Mouse (Mus musculus) hindbrain, embryonic 11.5 days (tissue): ENCODE results near the gene Hoxc6. TPM values are rescaled to one million over a fixed set of nuclear protein-coding genes. Genes with fewer than 3 reads are reported as not detected.

ENCODE experiments used
- ATAC-seq: fragments of 200-750 bp; cut with Nextera tagmentation; 2 replicates; pipeline ENCODE4 v1.8.0; 2017; ENCODE audit warnings: mild to moderate bottlenecking, moderate TSS enrichment, moderate library complexity; ENCODE audit not compliant: low FRiP score
- DNase-seq: peaks from one replicate; pipeline ENCODE4 v3.0.0-alpha.2; 2015; ENCODE audit warnings: low spot score
- H3K27ac ChIP-seq: fragments of 300-500 bp; sonication (generic); 2 replicates; pipeline ENCODE4 v1.5.1; 2014; ENCODE audit warnings: mild to moderate bottlenecking, low read depth, low read length
- H3K27me3 ChIP-seq: fragments of 300-500 bp; sonication (generic); 2 replicates; pipeline ENCODE4 v1.6.1; 2014; ENCODE audit warnings: mild to moderate bottlenecking, low read length, moderate library complexity, mixed read lengths; ENCODE audit not compliant: control insufficient read depth, insufficient read depth
- H3K36me3 ChIP-seq: fragments of 300-500 bp; sonication (generic); 2 replicates; pipeline ENCODE4 v1.6.1; 2014; ENCODE audit warnings: mild to moderate bottlenecking, low read length, moderate library complexity, mixed read lengths; ENCODE audit not compliant: control insufficient read depth, insufficient read depth
- H3K4me1 ChIP-seq: fragments of 300-500 bp; sonication (generic); replicated peaks from 2 replicates; pipeline ENCODE4 v1.6.1; 2014; ENCODE audit warnings: low read length, mixed read lengths; ENCODE audit not compliant: control insufficient read depth, insufficient read depth
- H3K4me2 ChIP-seq: fragments of 300-500 bp; sonication (generic); replicated peaks from 2 replicates; pipeline ENCODE4 v1.6.1; 2014; ENCODE audit warnings: mild to moderate bottlenecking, low read depth, low read length
- H3K4me3 ChIP-seq: fragments of 300-500 bp; sonication (generic); 2 replicates; pipeline ENCODE4 v1.5.1; 2014; ENCODE audit warnings: low read depth, low read length
- H3K9ac ChIP-seq: fragments of 300-500 bp; sonication (generic); 2 replicates; pipeline ENCODE4 v1.6.1; 2014; ENCODE audit warnings: low read depth, low read length
- H3K9me3 ChIP-seq: fragments of 300-500 bp; sonication (generic); 2 replicates; pipeline ENCODE4 v1.6.1; 2016; ENCODE audit warnings: low read length; ENCODE audit not compliant: control insufficient read depth
- WGBS: fragments of 180-500 bp; shearing (Covaris S2); extraction: QIAGEN DNeasy Blood & Tissue Kit; methylation state at CpG from one replicate; pipeline ENCODE4 v1.1.7; 2014; 5-methylcytosine and 5-hydroxymethylcytosine counted together
- polyA plus RNA-seq: library from polyadenylated mRNA; unstranded; fragments of >200 nt; fragmentation: Nextera tagmentation; extraction: Ambion mirVana; gene quantifications from 2 replicates; pipeline ENCODE4 v1.2.1, GENCODE M21; 2014

Gene Hoxc6
- polyA plus RNA-seq, 1 experiment from 2014 or later = 0.45 TPM

- Histone ChIP-seq H3K36me3 (no peaks in the 10 kb centered on the region), H3K27me3 (peaks cover 99% of the 10 kb centered on the region), H3K9me3 (no peaks in the 10 kb centered on the region), H3K4me3 (no peak overlapping the region), H3K4me1 (0 out of 2 replicates have a peak, but pooled peaks cover 3% of the 10 kb centered on the region), H3K4me2 (no peak overlapping the region), H3K9ac (no peak overlapping the region), H3K27ac (no peak overlapping the region)
- 2% methylated on average over 13 of the region's 13 CpGs for whole genome bisulfite sequencing
- ATAC-seq (no peak), DNase-seq (no peak)
These were observed 4.9 kb downstream of the Hoxc6 start for GRCm38 (mm10) chr15:103002821-103003448.

DNA sequence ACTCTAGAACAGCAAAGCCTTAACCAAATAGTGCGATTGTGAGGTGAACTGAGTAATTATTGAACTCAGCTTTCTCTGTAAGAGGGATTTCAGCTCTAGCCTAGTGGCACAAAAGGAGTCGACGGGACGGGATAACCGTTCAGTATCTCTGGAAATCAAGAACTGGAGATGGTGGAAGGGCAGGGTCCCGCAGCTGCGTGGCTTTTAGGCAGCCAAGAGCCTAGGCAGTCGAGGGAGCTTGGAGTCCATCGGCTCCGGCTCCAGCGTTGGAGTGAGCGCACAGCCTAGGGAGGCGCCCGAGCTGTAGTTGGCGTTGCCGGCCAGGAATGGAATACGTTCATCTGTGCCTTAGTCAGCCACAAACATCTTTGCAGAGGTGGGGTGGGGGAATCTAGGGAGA lies 7.3 kb downstream of the Hoxc6 start:
- no peak overlapping the region for H3K4me2 ChIP-seq
- H3K9me3 ChIP-seq = no peaks in the 10 kb centered on the region
- no peaks in the 10 kb centered on the region for H3K4me1 ChIP-seq
- DNase-seq (peak; percentile 61), ATAC-seq (no peak)
- H3K4me3 ChIP-seq = no peak overlapping the region
- no peak overlapping the region for H3K27ac ChIP-seq
- no peaks in the 10 kb centered on the region for H3K36me3 ChIP-seq
- peaks cover 99% of the 10 kb centered on the region for H3K27me3 ChIP-seq
- WGBS = under 1% methylated on average over 17 of the region's 17 CpGs
- H3K9ac ChIP-seq = no peak overlapping the region

GRCm38 (mm10) chr15:103005797-103006196 lies 7.7 kb downstream of the Hoxc6 start:
- Histone ChIP-seq H3K36me3 (no peaks in the 10 kb centered on the region), H3K27ac (no peak overlapping the region), H3K9me3 (no peaks in the 10 kb centered on the region), H3K27me3 (peaks cover 99% of the 10 kb centered on the region), H3K4me2 (no peak overlapping the region), H3K4me1 (no peaks in the 10 kb centered on the region), H3K4me3 (no peak overlapping the region), H3K9ac (no peak overlapping the region)
- DNase-seq (peak; percentile 56), ATAC-seq (no peak)
- WGBS = 1% methylated on average over 5 of the region's 5 CpGs

DNA sequence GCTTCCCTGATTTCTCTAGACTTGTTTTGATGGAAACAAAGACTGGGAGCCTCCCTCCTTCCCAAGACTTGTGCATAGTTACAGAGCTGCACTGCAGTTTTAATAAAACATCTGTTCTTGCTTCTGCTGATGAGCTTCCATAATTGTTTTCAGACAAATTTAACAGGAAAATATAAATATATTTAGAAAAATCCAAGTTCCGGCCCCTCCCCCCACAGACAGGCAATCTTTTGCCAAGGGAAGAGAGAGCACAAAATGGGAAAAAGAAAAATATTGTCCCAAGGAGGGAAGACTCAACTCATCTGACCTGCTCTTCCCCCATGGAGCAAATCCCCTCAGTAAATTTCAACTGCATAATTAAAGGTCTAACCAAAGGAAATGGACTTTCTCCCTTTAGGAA lies 8.3 kb downstream of the Hoxc6 start:
- peaks cover 99% of the 10 kb centered on the region for H3K27me3 ChIP-seq
- H3K4me3 ChIP-seq = no peak overlapping the region
- 12% methylated on average over 1 of the region's 1 CpGs for WGBS
- H3K4me1 ChIP-seq = no peaks in the 10 kb centered on the region
- H3K9me3 ChIP-seq = no peaks in the 10 kb centered on the region
- DNase-seq = no peak
- H3K27ac ChIP-seq = no peak overlapping the region
- H3K36me3 ChIP-seq = no peaks in the 10 kb centered on the region
- no peak for ATAC-seq
- no peak overlapping the region for H3K9ac ChIP-seq
- no peak overlapping the region for H3K4me2 ChIP-seq

GRCm38 (mm10) chr15:103009265-103010111 lies 11.4 kb downstream of the Hoxc6 start:
- Histone ChIP-seq H3K27ac (no peak overlapping the region), H3K36me3 (no peaks in the 10 kb centered on the region), H3K4me1 (peaks cover 2% of the 10 kb centered on the region; the same call in 1 of the 2 replicates), H3K9ac (peak overlapping the region; percentile 36; the same call in 1 of the 2 replicates), H3K4me2 (peak overlapping the region; percentile 27), H3K9me3 (no peaks in the 10 kb centered on the region), H3K27me3 (peaks cover 98% of the 10 kb centered on the region), H3K4me3 (peak overlapping the region; percentile 19; the same call in 1 of the 2 replicates)
- 2% methylated on average over 27 of the region's 27 CpGs for WGBS
- DNase-seq (peak; percentile 59), ATAC-seq (no peak)

DNA sequence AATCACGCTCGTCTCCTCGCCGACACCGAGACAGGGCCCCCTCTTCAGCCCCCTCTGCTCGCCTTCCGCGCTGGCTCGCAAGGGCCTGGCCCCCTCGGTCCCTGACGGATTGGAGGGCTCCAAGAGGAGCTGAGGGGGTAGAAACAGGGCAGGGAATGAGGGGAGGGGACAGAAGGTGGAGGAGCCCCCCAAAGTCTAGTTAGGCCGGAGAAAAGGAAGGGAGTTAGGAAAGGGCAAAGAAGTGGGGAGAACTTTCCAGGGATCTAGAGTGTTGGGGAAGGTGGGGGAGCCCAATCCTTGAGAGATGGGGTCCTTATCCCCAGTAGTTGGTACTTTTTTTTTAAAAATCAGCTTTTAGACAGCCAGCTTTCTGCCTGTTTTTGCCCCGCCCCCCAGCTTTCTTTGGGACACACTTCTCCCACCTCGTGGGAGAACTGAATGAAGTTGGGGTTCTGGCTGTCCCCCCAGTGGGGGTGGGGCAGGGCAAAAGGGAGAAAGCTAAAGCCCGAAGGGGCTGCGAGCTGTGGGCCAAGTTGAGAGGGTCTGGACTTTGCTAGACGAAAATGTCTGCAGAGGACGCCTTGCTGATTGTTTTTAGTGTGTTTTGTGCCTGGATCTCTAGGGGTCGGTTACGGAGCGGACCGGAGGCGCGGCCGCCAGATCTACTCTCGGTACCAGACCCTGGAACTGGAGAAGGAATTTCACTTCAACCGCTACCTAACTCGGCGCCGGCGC lies 12.2 kb downstream of the Hoxc6 start:
- H3K4me1 ChIP-seq = peaks cover 2% of the 10 kb centered on the region; the same call in 1 of the 2 replicates
- H3K4me2 ChIP-seq = peak overlapping the region; percentile 27
- H3K9ac ChIP-seq = peak overlapping the region; percentile 36
- H3K36me3 ChIP-seq = no peaks in the 10 kb centered on the region
- WGBS = 1% methylated on average over 31 of the region's 31 CpGs
- peak; percentile 62 for DNase-seq
- H3K27me3 ChIP-seq = peaks cover 98% of the 10 kb centered on the region
- no peak for ATAC-seq
- H3K4me3 ChIP-seq = peak overlapping the region; percentile 19; the same call in 1 of the 2 replicates
- H3K27ac ChIP-seq = no peak overlapping the region
- H3K9me3 ChIP-seq = no peaks in the 10 kb centered on the region

- Histone ChIP-seq H3K27ac (no peak overlapping the region), H3K36me3 (no peaks in the 10 kb centered on the region), H3K27me3 (peaks cover 98% of the 10 kb centered on the region), H3K4me3 (peak overlapping the region; percentile 0; the same call in 1 of the 2 replicates), H3K4me2 (peak overlapping the region; percentile 27), H3K9ac (no peak overlapping the region), H3K9me3 (no peaks in the 10 kb centered on the region), H3K4me1 (peaks cover 2% of the 10 kb centered on the region; the same call in 1 of the 2 replicates)
- DNase-seq (peak; percentile 67), ATAC-seq (no peak)
- WGBS = 2% methylated on average over 28 of the region's 28 CpGs
These were observed 12.9 kb downstream of the Hoxc6 start for GRCm38 (mm10) chr15:103010847-103011555.

DNA sequence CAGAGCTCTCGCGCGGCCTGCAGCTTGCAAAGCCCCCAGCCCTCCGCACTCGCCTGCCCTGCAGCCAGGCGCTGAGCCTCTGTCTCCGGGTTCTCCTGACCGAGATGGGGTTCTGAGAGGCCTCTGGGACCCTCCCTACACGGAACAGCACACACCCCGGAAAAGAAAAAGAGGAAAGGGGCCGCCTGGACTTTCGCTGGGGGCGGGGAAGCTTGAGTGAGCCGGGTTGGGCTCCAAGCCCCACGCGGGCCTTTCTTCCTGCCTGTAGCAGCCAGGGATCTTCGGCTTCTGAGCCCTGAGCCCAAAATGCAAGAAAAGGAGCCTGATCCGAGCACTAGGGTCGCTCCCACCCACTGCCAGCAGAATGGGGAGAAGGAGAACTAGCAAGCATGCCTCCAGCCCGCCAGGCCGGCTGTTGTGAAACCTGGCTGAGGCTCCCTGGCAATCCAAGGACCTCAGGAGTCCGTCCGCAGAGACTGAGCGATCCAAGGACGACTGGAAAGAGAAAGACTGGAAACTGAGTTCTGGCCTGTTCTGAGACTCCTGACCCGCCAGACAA lies 13.9 kb downstream of the Hoxc6 start:
- peak; percentile 57 for DNase-seq
- under 1% methylated on average over 26 of the region's 26 CpGs for WGBS
- ATAC-seq = no peak
- H3K4me1 ChIP-seq = peaks cover 2% of the 10 kb centered on the region; the same call in 1 of the 2 replicates
- no peaks in the 10 kb centered on the region for H3K36me3 ChIP-seq
- peaks cover 98% of the 10 kb centered on the region for H3K27me3 ChIP-seq
- H3K9me3 ChIP-seq = no peaks in the 10 kb centered on the region
- H3K27ac ChIP-seq = no peak overlapping the region
- peak overlapping the region; percentile 9; the same call in 1 of the 2 replicates for H3K4me3 ChIP-seq
- peak overlapping the region; percentile 42 for H3K9ac ChIP-seq
- H3K4me2 ChIP-seq = peak overlapping the region; percentile 35
